Mouse (Mus musculus): ENCODE measurements around the gene Cpn2.
A peak's percentile ranks its signal among the peaks of the same experiment; 100 is the strongest.

Gene Cpn2

DNA sequence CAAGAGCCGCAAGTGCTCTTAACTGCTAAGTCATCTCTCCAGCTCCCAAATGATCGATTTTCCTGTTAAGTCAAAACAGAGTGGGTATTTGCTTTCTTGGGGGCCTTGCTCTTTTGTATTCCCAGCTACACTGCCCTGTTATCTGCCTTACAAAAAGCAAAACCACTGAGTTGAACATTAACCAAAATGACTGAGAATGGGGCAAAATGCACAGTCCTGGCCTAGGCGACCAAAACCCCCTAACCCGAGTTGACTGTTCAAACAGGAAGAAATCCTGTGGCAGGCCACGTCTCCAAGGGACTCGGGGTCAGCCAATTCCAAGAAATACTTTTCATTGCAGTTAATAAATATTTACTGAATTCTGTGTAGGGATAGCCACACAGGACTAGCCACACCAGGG lies 28.5 kb downstream of the Cpn2 start:
- DNase-seq (ENCODE audit: low read depth), result no peak

DNA sequence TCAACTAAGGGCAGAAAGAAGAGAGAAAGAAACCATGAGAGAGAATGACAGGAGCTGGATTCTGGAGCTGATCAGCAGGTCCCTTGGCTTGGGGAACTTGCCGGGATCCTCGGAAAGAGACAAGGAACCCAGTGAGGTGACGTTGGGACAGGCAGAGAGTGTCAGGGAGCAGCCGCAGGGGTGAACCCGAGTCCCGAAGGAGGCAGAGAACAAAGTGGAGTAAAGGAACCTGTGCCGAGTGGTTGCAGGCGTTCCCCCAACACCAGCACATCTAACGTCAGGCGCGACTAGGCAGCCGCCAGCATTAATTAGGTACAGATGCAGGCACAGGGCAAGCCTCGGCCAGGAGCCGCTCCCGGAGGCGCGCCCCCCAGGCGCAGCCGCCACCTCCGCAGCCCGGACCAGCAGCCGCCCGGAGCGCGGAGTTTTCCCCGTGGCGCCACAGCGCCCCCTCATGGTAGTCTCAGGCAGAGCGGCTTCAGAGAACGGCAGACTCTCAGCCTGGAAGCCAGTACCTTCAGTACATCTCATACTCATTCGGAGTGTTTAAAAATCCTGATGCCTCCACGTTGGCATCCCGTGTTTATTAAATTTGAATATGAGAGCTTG lies 31.1 kb downstream of the Cpn2 start:
- peak; percentile 64 for DNase-seq (ENCODE audit: low read depth)

DNA sequence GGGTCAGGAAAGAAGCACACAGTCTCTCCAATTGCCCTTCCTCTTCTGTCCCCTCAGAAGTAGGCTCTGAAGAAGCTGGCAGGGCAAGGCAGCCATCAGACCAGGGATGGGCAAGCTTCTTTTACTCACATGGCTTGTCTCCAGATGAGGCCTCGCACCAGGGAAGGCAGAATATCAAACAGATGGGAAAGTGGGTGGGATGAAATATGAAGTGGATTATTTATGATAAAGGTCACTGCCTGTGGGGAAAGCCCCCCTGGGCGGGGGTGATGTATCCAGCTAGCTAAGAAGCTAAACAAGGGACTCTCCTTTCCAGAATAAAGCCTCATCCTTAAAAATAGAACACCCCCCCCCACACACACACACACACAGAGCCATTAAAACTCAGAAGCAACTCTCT lies 31.7 kb downstream of the Cpn2 start:
- DNase-seq (ENCODE audit: low read depth), result no peak

DNA sequence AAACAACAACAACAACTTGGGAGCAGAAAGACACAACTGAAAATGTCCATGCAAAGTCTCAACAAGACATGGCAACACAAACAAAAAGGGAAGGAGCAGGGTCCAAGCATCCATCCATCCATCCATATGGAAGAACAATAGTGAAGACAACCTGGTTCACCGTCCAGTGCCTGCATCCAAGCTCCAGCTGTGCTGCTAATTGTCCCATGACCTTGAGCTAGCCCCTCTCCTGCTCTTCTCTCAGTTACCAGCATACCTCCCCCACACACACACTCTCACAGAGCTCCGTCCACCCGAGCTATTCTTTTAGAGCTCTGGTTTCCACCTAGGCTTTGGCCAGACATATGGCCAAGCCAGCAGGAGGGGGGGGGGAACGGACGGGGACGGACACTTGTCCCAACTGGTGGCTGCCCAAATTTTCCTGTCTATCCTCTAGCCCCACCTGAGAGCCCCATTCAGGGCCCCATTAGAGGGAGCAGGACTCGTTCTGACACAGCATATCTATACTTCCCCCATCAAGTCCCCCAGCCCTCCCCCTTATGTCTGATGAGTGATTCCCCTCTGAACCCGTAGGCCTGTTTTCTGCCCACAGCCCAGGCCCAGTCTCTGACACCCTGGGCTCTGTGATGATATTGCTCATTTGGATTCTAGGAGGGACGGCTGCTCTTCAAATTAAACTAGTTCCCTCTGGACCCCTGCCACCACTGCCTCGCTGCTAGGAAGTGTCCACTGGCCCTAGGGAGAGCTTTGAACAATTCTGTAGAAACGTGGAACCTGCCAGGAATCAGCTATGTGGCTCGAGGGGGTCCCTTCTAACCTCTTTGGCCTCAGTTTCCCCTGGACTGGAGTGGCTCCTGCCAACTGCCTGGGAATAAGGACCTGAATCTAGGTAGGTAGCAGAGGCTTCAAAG lies 32.4 kb downstream of the Cpn2 start:
- no peak for DNase-seq (ENCODE audit: low read depth)

DNA sequence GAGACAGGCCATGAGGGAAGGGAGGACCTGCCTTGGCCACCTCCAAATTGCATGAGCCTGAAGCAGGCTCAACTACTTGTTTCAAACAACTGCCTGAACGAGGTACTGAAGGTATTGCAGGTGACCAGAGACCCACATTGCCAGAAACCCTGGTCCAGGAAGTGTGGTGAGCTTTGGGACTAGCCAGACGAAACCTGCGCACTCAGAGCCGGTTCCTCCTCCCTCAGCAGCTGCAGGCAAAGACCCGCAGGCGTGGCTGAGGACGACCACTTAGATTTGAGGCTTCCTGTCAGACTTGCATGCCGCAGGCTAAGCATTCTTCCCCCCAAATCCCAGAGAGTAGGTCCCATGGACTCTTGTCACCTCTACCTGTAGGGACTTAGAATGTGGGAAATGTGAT lies 33.2 kb downstream of the Cpn2 start:
- DNase-seq (ENCODE audit: low read depth), result peak; percentile 24

DNA sequence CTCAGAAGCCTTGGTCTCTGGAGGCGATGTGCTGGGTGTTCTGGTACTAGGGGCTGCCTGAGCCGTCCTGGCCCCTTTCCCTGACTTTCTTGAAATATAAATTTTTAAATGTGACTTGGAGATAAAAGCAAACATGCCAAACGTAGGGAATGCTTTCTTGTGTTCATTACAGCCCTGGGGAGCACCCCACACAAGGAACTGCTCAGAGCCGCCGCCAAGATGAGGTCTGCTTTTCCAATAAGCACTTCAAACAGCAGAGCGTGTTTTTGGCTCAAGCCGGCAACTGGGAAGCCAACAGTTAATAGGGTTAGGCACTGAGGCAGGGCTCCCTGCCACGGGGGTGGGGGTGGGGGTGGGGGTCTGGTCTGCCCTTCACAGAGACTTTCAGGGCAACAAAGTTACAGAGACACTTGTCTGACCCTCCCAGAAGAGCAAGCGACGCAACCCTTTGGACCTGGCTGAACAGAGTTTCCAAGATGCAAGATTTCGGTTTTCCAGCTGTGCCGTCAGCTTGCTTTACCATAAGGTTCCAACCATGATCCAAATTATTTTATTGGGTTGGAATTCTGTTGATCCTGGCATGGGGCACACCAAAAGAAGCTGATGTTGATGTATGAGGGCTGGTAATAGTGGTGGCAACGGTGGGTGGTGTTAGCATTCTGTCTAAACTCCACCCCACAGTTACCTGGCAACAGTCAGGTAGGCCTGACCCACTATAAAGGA lies 35.3 kb downstream of the Cpn2 start:
- DNase-seq (ENCODE audit: low read depth), result no peak

DNA sequence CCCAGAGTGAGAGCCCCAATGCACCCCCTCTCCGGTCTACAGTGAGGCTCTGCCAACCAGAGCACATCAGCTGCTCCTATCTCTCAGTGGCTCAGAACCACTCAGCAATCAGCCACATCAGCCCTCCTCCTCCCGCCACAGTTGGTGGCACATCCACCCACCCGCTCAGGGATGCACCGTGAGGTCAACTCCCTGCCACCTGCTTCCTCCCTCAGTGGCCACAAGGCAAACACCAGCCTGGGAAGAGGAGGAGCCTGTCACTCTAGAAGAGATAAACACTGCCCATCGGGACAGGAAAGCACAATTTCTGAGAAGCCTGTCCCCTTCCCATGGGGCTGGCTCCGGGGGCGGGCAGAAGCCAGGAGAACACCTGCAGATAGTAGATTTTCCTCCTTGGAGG lies 39.9 kb downstream of the Cpn2 start:
- peak; percentile 96 for DNase-seq (ENCODE audit: low read depth)

DNA sequence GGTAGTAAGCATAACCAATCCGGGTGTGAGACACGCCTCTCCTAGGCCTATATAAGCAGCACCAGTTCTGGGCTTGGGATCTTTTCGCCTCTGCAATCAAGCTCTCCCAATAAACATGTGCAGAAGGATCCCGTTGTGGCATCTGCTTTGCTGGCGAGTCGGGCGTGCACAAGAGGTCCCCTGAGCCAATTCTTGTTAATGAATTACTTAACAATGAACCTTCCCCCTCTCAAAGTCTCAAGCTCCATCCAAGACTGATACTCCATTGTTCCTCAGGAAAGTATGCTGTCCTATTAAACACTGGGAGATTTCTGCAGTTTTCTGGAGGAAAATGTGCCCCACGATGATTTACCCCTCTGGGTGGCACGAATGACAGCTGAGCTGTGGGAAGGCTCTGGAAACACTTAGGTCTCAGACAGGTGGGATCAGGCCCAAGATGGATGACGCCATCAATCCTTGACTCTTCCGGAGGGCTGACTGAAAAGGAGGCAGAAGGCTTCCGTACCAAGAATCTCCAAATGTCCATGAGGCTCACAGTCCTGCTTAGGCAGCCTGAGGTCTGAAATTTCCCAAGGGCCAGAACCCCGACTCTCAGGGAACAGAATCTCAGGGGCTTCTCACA lies 46.0 kb downstream of the Cpn2 start:
- no peak for DNase-seq (ENCODE audit: low read depth)

DNA sequence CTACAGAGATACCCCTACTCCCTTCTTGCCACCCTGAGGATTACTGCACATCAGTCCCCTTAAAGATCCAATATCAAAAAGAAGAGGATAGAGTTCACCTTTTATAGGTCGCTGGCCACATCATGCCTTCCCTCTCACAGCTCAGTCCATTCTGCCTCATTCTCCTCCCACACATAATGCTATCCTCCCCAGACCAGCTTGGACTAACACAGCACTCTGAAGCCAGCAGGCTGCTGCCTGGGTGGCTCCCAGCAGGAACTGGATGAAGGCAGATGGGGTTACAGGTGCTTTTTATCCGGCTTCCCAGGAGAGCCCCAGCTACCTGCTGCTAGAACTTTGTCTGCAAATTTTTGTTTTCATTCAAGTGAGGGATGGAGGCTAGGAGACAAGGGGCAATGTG lies 51.5 kb downstream of the Cpn2 start:
- no peak for DNase-seq (ENCODE audit: low read depth)

DNA sequence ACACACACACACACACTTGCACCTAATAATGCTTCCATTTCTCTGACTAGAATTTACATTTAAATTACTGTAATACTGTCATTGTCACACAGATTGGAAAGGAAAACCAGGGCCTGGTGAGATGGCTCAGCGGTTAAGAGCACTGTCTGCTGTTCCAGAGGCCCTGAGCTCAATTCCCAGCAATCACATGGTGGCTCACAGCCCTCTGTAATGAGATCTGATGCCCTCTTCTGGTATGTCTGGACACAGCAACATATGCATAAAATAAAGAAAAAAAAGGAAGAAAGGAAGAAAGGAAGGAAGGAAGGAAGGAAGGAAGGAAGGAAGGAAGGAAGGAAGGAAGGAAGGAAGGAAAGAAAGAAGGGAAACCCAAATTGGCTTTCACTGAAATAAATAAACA lies 53.7 kb downstream of the Cpn2 start:
- DNase-seq (ENCODE audit: low read depth), result no peak

DNA sequence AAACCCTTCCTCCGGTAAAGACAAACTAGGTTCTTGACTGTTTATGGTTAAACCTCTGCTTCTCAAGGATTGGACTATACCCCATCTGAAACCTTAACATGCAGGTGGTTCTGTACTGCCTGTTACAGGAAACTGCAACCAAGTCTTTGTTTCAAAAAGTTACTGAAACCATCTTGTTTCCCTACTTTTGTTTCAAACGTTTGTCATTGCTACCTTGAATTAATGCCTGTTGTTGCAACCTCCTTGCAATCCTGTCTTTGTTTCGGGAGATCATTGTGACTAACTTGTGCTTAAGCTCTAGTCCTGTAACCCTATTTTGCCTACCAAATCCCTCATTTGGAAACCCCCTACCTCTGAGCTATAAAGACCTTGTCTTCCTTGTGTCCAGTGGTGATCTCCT lies 55.3 kb downstream of the Cpn2 start:
- DNase-seq (ENCODE audit: low read depth), result no peak

DNA sequence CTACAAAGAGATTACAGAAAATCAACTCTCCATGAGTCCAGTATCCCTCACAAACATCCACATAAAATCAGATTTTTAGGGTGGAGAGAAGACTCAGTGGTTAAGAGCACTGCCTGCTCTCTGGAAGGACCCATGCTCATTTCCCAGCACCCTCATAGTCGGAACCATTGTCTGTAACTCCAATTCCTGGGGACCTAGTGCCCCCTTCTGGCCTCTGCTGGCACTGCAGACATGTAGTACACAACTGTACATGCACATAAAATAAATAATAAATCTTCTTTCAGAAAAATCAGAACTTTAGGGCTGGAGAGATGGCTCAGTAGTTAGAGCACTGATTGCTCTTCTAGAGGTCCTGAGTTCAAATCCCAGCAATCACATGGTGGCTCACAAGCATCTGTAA lies 58.0 kb downstream of the Cpn2 start:
- no peak for DNase-seq (ENCODE audit: low read depth)

DNA sequence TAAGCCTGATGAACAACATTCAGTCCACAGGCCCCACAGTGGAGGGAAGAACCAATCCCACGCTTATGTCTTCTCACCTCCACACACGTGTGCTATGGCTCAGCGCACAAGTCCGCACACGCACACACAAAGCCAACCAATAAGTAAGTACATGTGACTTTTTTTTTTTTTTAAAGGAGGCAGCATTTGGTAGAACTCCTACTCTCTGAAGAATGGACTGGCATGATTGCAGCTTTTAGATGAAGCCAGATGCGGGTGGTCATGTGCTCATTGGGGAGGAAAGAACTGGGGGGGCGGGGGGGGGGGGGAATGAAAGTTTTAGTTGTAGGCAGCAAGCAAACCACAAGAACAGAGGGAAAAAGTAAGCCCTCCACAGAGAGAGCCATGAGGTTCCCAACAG lies 59.3 kb downstream of the Cpn2 start:
- DNase-seq (ENCODE audit: low read depth), result no peak

DNA sequence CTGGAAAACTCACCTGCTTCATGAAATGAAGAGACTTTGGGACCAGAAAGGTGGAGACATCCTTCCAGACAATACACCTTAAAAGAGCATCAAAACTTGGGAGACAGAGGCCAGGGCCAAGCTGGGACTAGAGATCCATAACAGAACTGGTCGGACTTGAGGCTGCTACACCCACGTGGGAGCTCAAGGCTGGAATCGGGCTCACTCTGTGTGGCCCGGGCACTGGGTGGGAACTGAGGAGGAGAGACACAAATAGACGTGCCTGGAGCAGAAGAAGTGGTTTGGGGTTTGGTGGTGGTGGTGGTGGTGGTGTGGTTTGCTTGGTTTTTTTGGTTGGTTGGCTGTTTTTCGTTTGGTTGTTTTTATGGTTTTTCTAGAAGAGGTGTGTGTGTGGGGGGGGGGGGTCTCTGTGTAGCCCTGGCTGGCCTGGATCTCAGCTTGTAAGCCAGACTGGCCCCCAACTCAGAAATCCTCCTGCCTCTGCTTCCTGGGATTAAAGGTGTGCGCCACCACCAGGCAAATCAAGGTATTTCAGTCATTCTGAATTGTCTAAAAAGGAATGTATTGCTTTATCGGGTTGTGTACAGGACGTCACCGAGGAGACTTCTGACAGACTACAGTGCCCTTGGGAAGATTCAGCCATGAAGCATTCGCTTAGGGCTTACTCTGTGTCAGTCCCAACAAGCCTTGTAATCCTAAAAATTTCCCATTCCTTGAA lies 60.0 kb downstream of the Cpn2 start:
- DNase-seq (ENCODE audit: low read depth), result peak; percentile 24

Data from 416B (cell line).